Mouse (Mus musculus): ENCODE results near the gene Dlk2.
A peak's percentile ranks its signal among the peaks of the same experiment; 100 is the strongest.

Gene Dlk2

DNA sequence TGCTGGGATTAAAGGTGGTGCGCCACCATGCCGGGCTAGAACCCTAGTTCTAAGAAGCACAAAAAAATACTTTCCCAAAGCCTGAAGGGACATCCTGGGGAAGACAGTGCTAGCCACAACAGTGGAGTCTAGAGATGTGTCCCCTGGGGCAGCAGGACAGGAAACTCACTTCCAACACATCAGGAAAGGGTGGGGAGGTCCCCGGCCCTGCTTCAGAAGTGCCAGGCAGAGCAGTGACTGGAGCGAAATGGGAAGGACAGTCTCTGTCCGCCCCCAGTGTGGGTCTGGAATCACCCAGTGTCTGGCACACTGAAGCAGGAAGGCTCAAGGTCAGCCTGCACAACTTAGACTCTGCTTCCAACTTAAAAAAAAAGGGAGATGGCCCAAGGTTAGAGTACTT is 24.5 kb upstream of the Dlk2 start:
- no peak for DNase-seq (ENCODE audit: low read depth, low spot score)

GRCm38 (mm10) chr17:46273803-46274236 is 23.4 kb upstream of the Dlk2 start:
- DNase-seq (ENCODE audit: low read depth, low spot score): peak; percentile 74

GRCm38 (mm10) chr17:46274465-46274864 is 22.8 kb upstream of the Dlk2 start:
- no peak for DNase-seq (ENCODE audit: low read depth, low spot score)

DNA sequence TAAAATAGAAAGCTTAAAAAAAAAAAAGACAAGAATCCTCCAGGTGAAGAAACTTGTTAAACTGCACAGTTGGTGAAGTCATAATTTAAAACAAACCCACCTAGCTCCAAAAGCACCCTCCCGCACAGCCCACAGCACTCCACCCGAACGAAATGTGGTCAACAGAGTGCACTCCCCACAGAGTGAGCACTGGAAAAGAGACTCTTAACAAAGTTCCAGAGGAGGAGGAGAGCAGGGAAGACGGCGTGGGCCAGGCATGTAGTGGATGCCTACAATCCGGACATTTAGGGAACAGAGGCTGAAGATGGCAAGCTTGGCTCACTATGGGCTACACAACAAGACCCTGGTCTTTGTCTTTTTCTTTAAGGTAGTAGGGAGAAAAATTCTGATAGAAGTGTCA is 22.2 kb upstream of the Dlk2 start:
- DNase-seq (ENCODE audit: low read depth, low spot score): no peak

GRCm38 (mm10) chr17:46275506-46275905 is 21.7 kb upstream of the Dlk2 start:
- no peak for DNase-seq (ENCODE audit: low read depth, low spot score)

DNA sequence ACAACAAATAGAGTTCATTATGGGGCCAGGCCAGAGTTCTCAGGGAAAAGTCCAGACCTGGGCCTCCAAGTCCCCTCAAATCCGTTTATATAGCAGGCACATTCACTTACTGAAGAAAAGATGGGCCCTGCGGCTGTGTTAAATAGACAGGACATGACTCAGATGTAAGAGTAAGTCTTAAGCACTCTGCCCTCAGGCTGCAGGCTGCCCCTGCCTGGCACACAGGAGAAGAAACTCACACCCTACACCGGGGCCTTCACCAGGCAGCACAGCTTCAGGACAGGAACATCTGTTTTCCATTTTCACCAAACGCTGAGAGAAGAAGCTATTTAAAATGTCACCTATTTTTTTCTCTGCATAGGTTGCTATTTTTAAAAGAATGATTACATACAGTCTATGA is 19.6 kb upstream of the Dlk2 start:
- no peak for DNase-seq (ENCODE audit: low read depth, low spot score)

DNA sequence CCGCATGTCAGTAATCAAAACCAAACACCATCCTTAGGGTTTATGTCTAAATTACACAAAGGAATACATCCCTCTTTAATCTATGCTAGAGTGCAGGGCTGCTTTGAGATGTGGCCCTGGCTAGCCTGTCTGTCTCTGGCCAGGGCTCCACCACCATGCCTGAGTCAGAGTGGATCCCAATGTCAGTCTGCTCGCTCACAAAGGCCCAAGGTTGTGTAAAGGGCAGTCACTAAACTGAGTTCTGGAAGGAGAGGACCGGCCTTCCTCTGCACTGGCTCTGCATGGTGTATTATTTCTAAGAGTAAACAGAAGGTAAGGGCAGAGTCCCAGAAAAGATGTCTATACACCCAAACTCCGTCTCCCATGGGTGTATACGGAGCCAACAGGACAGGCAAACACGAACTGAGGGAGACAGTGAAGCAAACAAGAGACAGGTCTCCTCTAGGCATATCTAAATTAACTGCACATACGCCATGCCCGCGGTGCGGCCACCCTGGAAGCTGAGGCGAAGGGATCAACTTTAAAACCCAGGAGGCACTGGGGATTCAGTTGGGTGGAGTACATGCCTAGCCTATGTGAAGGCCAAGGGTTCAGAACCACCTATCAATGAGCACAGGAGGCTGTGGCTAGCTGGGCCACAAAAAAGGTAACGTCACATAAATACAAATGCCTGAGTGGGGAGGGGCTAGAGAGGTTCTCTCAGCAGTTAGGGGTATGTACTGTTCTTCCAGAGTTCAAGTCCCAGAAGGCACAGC is 19.0 kb upstream of the Dlk2 start:
- DNase-seq (ENCODE audit: low read depth, low spot score): no peak

DNA sequence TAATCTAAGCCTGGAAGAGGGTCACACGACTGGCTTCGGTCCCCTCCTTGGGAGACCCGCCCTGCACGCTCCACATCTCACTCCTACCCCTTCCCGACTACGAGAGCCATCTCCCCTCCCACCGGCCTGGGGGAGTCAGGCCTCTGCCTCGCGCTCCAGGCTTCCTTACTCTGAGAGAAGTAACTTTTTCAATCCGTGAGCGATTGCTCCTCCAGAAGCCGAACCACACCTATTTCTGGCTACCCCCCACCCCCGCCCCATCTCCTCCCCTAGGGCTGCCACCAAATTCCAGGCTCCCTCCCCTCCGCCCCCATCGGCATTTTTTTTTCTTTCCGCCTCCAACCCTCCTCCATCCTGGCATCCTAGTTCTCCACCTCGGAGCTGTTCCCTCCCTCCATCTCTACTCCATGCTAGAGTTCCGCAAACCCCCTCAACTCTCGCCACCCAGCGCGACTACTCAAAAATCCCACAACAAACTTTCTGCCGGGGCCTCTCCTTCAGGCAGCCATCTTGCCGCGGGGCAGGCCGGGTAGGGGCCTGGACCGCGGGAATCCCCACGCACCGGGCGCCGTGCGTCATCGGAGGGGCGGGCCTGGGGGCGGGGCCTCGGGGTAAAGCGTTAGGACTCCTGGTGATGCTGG is 14.6 kb upstream of the Dlk2 start, which contains the start of gene Tjap1:
Gene Tjap1 (minus strand): TSS at position 544 of the 641 bp plus-strand sequence.
- peak; percentile 95 for DNase-seq (ENCODE audit: low read depth, low spot score)

DNA sequence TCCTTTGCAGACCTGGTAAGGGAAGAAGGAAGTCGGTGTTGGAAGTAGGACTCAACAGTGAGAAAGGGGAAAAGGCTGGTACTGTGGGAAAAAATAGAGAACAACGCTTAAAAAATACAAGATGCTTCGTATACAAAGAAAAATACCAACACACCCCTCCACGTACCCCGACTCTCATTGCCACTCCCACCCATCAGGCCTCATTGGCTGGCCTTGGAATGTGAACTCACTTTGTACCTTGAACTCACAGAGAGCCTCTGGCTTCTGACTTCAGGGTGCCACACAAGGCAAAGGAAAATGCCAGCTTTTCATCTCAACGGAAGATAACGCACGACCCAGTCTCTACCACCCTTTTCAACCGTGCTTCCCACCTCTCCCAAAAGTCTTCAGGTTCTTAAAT is 14.1 kb upstream of the Dlk2 start:
- DNase-seq (ENCODE audit: low read depth, low spot score): no peak

GRCm38 (mm10) chr17:46283911-46284310 is 13.3 kb upstream of the Dlk2 start:
- no peak for DNase-seq (ENCODE audit: low read depth, low spot score)

GRCm38 (mm10) chr17:46284653-46285052 is 12.6 kb upstream of the Dlk2 start:
- no peak for DNase-seq (ENCODE audit: low read depth, low spot score)

- DNase-seq (ENCODE audit: low read depth, low spot score): no peak
Observed at GRCm38 (mm10) chr17:46285407-46285806, 11.8 kb upstream of the Dlk2 start.

GRCm38 (mm10) chr17:46287678-46288095 is 9.5 kb upstream of the Dlk2 start:
- peak; percentile 48 for DNase-seq (ENCODE audit: low read depth, low spot score)

GRCm38 (mm10) chr17:46296601-46297000 is 620 bp upstream of the Dlk2 start:
- DNase-seq (ENCODE audit: low read depth, low spot score): no peak

DNA sequence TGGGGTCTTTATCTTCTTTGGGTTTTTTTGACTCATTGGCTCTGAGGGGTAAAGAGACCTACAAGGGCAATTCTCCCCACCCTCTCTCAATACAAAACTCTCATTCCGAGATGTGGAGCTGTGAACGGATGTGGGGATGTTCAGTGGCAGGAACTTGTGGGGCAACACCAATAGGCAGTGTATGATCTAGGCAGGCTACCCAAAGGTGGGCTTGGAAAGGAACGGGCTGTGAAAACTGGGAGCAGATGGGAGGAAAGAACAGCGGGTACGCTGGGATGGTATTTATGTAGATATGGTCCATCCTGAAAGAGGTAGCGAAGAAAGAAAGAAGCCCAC is 225 bp upstream of the Dlk2 start:
- DNase-seq (ENCODE audit: low read depth, low spot score): no peak

GRCm38 (mm10) chr17:46298220-46298913 is 1.1 kb downstream of the Dlk2 start:
- DNase-seq (ENCODE audit: low read depth, low spot score): peak; percentile 91

GRCm38 (mm10) chr17:46301892-46302291 is 4.7 kb downstream of the Dlk2 start:
- DNase-seq (ENCODE audit: low read depth, low spot score): no peak

DNA sequence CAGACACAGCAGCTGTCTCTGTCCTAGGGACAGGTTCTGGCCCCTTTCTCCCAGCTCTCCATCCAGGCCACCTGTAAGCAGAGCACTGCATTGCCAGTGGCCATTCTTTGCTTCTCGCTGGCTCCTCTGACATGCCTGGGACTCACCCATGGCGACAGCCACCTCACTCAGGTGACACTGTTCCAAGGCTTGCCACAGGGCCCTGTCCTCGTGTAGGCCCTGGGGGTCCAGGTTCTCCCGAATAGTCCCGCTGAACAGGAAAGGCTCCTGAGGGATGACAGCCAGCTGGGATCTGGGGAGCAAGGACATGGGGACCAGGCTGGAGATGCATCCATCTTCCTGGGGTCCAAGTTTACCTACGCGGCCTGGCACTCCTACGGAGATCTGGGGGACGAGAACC is 7.0 kb downstream of the Dlk2 start:
- DNase-seq (ENCODE audit: low read depth, low spot score): no peak

DNA sequence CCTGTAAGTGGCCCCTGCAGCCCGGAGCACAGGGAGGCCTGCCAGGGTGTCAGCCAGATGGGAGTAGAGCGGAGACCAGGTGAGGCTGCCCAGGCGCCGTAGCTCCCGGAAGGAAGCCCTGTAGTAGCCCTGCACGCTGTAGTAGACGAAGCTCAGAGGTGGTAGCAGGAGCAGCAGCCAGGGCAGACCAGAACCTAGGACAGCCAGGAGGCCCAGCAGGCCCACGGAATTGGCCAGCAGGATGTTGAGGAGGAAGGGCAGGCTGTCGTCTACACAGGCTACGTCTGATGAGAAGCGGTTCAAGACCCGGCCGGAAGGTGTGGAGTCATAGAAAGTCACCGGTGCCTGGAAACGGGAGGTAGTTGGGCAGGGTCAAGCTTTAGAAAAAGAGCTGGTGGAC is 9.7 kb downstream of the Dlk2 start:
- DNase-seq (ENCODE audit: low read depth, low spot score): no peak

DNA sequence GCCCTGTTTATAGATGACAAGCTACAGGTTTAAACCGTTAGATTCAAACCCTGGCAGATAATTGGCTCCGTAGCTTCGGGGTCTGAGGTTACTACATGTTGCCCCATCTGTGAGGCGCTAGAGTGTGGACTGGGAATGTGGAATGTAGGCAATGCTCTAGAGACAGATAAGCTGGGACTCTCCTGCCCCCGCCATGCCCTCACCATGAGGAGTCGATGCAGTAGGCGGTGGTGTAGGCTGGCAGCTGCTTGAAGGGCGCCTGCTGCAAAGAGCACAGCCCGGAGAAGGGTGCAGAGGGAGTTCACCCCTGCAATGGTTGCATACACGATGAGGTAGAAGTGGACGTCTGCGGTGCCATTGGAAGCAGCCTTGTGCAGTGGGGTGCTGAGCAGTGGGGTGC is 12.6 kb downstream of the Dlk2 start:
- no peak for DNase-seq (ENCODE audit: low read depth, low spot score)

- DNase-seq (ENCODE audit: low read depth, low spot score): peak; percentile 53
Observed at GRCm38 (mm10) chr17:46310515-46310914, 13.3 kb downstream of the Dlk2 start.

GRCm38 (mm10) chr17:46313135-46313715 is 16.0 kb downstream of the Dlk2 start:
- DNase-seq (ENCODE audit: low read depth, low spot score): no peak
